Mouse (Mus musculus) stomach, embryonic 16.5 days (tissue): ENCODE measurements around the gene Zfp36l1. TPM values are rescaled to one million over a fixed set of nuclear protein-coding genes. Genes with fewer than 3 reads are reported as not detected.

ENCODE experiments used
- ATAC-seq: fragments of 200-750 bp; cut with Nextera tagmentation; 2 replicates; pipeline ENCODE4 v1.8.0; 2017; ENCODE audit warnings: moderate number of reproducible peaks, moderate TSS enrichment; ENCODE audit not compliant: insufficient read depth, low FRiP score
- H3K27ac ChIP-seq: fragments of 300-500 bp; sonication (generic); 2 replicates; pipeline ENCODE4 v1.5.1; 2014; ENCODE audit warnings: low read length
- H3K27me3 ChIP-seq: fragments of 300-500 bp; sonication (generic); 2 replicates; pipeline ENCODE4 v1.6.1; 2014; ENCODE audit warnings: low read length, control low read depth, mixed read lengths; ENCODE audit not compliant: control insufficient read depth, insufficient read depth
- H3K36me3 ChIP-seq: fragments of 300-500 bp; sonication (generic); 2 replicates; pipeline ENCODE4 v1.6.1; 2014; ENCODE audit warnings: low read length; ENCODE audit not compliant: control insufficient read depth, insufficient read depth
- H3K4me1 ChIP-seq: fragments of 300-500 bp; sonication (generic); 2 replicates; pipeline ENCODE4 v1.6.1; 2014; ENCODE audit warnings: low read length, control low read depth, mixed read lengths; ENCODE audit not compliant: control insufficient read depth, insufficient read depth
- H3K4me2 ChIP-seq: fragments of 300-500 bp; sonication (generic); 2 replicates; pipeline ENCODE4 v1.6.1; 2014; ENCODE audit warnings: low read depth, low read length, mixed read lengths
- H3K4me3 ChIP-seq: fragments of 300-500 bp; sonication (generic); replicated peaks from 2 replicates; pipeline ENCODE4 v1.5.1; 2014; ENCODE audit warnings: mild to moderate bottlenecking, low read length
- H3K9ac ChIP-seq: fragments of 300-500 bp; sonication (generic); 2 replicates; pipeline ENCODE4 v1.6.1; 2014; ENCODE audit warnings: low read length
- H3K9me3 ChIP-seq: fragments of 300-500 bp; sonication (generic); replicated peaks from 2 replicates; pipeline ENCODE4 v1.6.1; 2016; ENCODE audit warnings: low read length, control low read depth; ENCODE audit not compliant: control insufficient read depth
- WGBS: fragments of 180-500 bp; shearing (Covaris S2); extraction: QIAGEN DNeasy Blood & Tissue Kit; methylation state at CpG from one replicate; pipeline ENCODE4 v1.1.7; 2014; 5-methylcytosine and 5-hydroxymethylcytosine counted together
- polyA plus RNA-seq: library from polyadenylated mRNA; unstranded; fragments of >200 nt; fragmentation: Nextera tagmentation; extraction: Ambion mirVana; gene quantifications from 2 replicates; pipeline ENCODE4 v1.2.1, GENCODE M21; 2015

The Zfp36l1 gene
- polyA plus RNA-seq, 1 experiment from 2014 or later = 137 TPM

- Histone ChIP-seq H3K4me2 (no peak overlapping the region), H3K4me3 (no peak overlapping the region), H3K27ac (peak overlapping the region; percentile 76), H3K9ac (no peak overlapping the region), H3K9me3 (no peaks in the 10 kb centered on the region), H3K4me1 (peaks cover 15% of the 10 kb centered on the region; the same call in 1 of the 2 replicates), H3K36me3 (no peaks in the 10 kb centered on the region), H3K27me3 (no peaks in the 10 kb centered on the region)
- 29% methylated on average over 21 of the region's 21 CpGs for WGBS
- ATAC-seq = peak; percentile 68
Observed at GRCm38 (mm10) chr12:80146227-80147223, 33.7 kb upstream of the Zfp36l1 start.

DNA sequence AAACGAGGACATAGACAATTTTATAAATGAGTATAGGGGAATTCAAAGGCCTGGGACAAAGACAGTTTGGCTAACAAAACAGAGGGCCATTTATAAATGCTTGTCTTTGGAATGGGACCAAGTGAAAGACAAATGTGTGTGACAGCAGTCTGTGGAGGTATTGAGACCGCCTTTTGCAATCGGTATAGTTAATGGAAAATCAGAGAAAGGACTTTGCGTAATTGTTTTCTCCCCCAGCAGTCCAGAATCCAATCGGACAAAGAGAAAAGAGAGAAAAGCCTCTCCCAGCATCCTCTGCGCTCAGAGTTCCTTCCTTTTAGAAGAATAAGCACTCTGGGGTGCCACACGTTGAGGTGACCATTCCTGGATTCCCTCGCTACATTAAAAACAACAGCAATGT lies 32.6 kb upstream of the Zfp36l1 start:
- no peak for ATAC-seq
- no peak overlapping the region; the same call in 1 of the 2 replicates for H3K27ac ChIP-seq

DNA sequence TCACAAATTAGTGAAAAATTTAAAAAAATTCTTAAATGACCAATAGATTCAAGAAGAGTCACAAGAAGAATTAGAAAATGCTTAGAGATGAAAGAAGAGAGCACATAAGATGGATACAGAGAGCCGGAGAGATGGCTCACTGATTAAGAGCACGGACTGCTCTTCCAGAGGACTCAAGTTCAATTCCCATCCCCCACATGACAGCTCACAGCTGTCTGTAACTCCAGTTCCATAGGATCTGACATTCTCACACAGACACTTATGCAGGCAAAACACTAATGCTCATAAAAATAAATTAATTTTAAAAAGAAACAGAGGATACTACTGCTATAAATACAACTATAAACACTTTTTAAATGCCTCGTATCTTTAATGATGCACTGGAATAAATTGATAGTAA lies 32.0 kb upstream of the Zfp36l1 start:
- Histone ChIP-seq H3K9me3 (no peaks in the 10 kb centered on the region), H3K36me3 (no peaks in the 10 kb centered on the region), H3K27ac (no peak overlapping the region), H3K27me3 (no peaks in the 10 kb centered on the region), H3K4me2 (no peak overlapping the region), H3K4me1 (peaks cover 17% of the 10 kb centered on the region; the same call in 1 of the 2 replicates), H3K9ac (no peak overlapping the region), H3K4me3 (no peak overlapping the region)
- no peak for ATAC-seq
- 50% methylated on average over 3 of the region's 3 CpGs for WGBS

More for the DNA sequence above, 32.6 kb upstream of the Zfp36l1 start:
- 57% methylated on average over 8 of the region's 8 CpGs for WGBS
- no peaks in the 10 kb centered on the region for H3K9me3 ChIP-seq
- H3K4me2 ChIP-seq = no peak overlapping the region
- no peaks in the 10 kb centered on the region for H3K27me3 ChIP-seq
- no peak overlapping the region for H3K9ac ChIP-seq
- no peaks in the 10 kb centered on the region for H3K36me3 ChIP-seq
- peaks cover 17% of the 10 kb centered on the region; the same call in 1 of the 2 replicates for H3K4me1 ChIP-seq
- H3K4me3 ChIP-seq = no peak overlapping the region

DNA sequence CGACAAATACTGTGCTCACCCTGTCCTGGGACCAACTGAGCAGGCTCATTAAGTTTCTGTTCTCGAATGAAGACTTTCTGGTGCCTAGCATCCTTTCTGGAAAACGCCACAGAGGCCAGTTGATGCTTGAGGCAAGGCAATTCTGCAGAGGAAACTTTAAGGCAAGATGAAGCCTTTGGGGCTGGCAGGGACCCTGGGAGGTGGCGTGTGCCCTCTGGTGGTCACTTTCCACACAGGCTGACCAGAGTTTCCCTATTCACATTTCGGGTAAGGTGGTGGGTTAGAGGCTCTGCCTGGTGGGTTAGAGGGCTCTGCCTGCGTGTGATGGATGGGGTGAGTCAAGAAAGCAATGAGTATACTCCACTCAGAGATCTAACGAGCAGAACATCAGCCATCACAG lies 28.7 kb upstream of the Zfp36l1 start:
- H3K4me3 ChIP-seq = no peak overlapping the region
- H3K4me1 ChIP-seq = 0 out of 2 replicates have a peak, but pooled peaks cover 10% of the 10 kb centered on the region
- H3K27me3 ChIP-seq = no peaks in the 10 kb centered on the region
- H3K4me2 ChIP-seq = no peak overlapping the region
- H3K9me3 ChIP-seq = no peaks in the 10 kb centered on the region
- 19% methylated on average over 7 of the region's 7 CpGs for WGBS
- H3K9ac ChIP-seq = peak overlapping the region; percentile 33; the same call in 1 of the 2 replicates
- ATAC-seq = no peak
- no peak overlapping the region for H3K27ac ChIP-seq
- H3K36me3 ChIP-seq = no peaks in the 10 kb centered on the region

- WGBS = 73% methylated on average over 8 of the region's 8 CpGs
- 0 out of 2 replicates have a peak, but pooled peaks cover 7% of the 10 kb centered on the region for H3K4me1 ChIP-seq
- ATAC-seq = no peak
- no peaks in the 10 kb centered on the region for H3K36me3 ChIP-seq
- H3K9me3 ChIP-seq = no peaks in the 10 kb centered on the region
- H3K27ac ChIP-seq = no peak overlapping the region
- H3K27me3 ChIP-seq = no peaks in the 10 kb centered on the region
- H3K9ac ChIP-seq = no peak overlapping the region
- H3K4me3 ChIP-seq = no peak overlapping the region
- H3K4me2 ChIP-seq = no peak overlapping the region
Observed at GRCm38 (mm10) chr12:80141011-80141410, 28.2 kb upstream of the Zfp36l1 start.

GRCm38 (mm10) chr12:80137744-80138143 lies 24.9 kb upstream of the Zfp36l1 start:
- H3K4me1 ChIP-seq = 0 out of 2 replicates have a peak, but pooled peaks cover 2% of the 10 kb centered on the region
- no peaks in the 10 kb centered on the region for H3K9me3 ChIP-seq
- no peak for ATAC-seq
- no peak overlapping the region for H3K9ac ChIP-seq
- H3K4me3 ChIP-seq = no peak overlapping the region
- WGBS = 62% methylated on average over 1 of the region's 1 CpGs
- no peak overlapping the region for H3K27ac ChIP-seq
- no peaks in the 10 kb centered on the region for H3K36me3 ChIP-seq
- no peak overlapping the region for H3K4me2 ChIP-seq
- H3K27me3 ChIP-seq = no peaks in the 10 kb centered on the region

DNA sequence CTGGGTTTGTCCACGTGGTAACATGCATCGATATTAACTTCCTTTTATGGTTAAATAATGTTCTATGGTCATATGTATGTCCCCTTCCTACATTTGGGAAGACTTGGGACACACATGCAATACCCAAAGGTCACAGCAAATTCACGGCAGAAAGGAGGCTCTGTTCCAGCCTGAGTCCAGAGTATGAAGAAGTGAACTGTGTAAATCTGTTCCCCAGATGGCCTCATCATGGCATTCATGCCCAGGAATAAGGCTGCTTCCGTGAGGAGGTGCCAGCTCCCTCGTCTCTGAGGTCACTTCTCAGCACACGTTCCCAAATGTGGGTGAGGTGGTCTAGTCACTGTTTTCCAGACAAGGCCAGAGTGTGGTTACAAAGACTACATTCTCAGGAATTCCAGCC lies 24.4 kb upstream of the Zfp36l1 start:
- no peak overlapping the region for H3K27ac ChIP-seq
- no peaks in the 10 kb centered on the region for H3K27me3 ChIP-seq
- no peak overlapping the region for H3K4me2 ChIP-seq
- no peak for ATAC-seq
- no peaks in the 10 kb centered on the region for H3K9me3 ChIP-seq
- no peak overlapping the region for H3K9ac ChIP-seq
- 71% methylated on average over 6 of the region's 6 CpGs for WGBS
- peaks cover 3% of the 10 kb centered on the region; the same call in 1 of the 2 replicates for H3K4me1 ChIP-seq
- no peaks in the 10 kb centered on the region for H3K36me3 ChIP-seq
- no peak overlapping the region for H3K4me3 ChIP-seq

GRCm38 (mm10) chr12:80136264-80136930 lies 23.6 kb upstream of the Zfp36l1 start:
- H3K4me1 ChIP-seq = peaks cover 10% of the 10 kb centered on the region
- H3K27ac ChIP-seq = no peak overlapping the region
- H3K27me3 ChIP-seq = no peaks in the 10 kb centered on the region
- no peak overlapping the region for H3K9ac ChIP-seq
- no peaks in the 10 kb centered on the region for H3K9me3 ChIP-seq
- no peak overlapping the region for H3K4me3 ChIP-seq
- H3K4me2 ChIP-seq = no peak overlapping the region
- 88% methylated on average over 12 of the region's 12 CpGs for WGBS
- ATAC-seq = no peak
- no peaks in the 10 kb centered on the region for H3K36me3 ChIP-seq

GRCm38 (mm10) chr12:80135173-80135572 lies 22.4 kb upstream of the Zfp36l1 start:
- Histone ChIP-seq H3K4me3 (no peak overlapping the region), H3K4me1 (peaks cover 19% of the 10 kb centered on the region), H3K27me3 (no peaks in the 10 kb centered on the region), H3K27ac (no peak overlapping the region), H3K9ac (0 out of 2 replicates have a peak overlapping the region, but pooled peaks have one; percentile 20), H3K4me2 (no peak overlapping the region), H3K36me3 (no peaks in the 10 kb centered on the region), H3K9me3 (no peaks in the 10 kb centered on the region)
- no peak for ATAC-seq
- 88% methylated on average over 8 of the region's 8 CpGs for WGBS
